Mouse (Mus musculus): ENCODE data around the gene Chst7.

The Chst7 gene

DNA sequence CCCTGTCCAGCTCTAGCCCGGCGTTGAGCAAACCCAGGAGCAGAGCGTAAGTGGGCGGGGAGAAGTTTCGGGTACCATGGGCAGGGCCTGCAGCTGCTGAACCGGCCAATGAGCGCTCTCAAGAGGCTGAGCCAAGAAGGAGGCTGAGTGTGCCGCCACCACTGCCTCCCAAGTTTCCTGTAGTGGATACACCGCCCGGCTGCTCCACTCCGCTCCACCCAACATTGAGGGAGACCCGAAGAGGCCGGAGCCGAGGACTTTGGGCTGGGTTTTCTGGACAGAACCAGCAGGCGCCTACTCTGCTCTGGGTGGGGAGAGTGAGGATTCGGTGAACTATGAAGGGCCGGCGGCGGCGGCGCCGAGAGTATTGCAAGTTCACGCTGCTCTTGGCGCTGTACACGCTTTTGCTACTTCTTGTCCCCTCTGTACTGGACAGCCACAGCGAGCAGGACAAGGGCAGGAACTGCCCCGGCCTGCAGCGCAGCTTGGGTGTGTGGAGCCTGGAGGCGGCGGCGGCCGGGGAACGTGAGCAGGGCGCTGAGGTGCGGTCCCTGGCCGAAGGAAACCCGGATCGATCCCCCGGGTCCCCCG lies at the start of gene Chst7:
Gene Chst7, plus strand, starts transcription at position 180 of the 591 bp plus-strand sequence.
- DNase-seq = peak; percentile 83

DNA sequence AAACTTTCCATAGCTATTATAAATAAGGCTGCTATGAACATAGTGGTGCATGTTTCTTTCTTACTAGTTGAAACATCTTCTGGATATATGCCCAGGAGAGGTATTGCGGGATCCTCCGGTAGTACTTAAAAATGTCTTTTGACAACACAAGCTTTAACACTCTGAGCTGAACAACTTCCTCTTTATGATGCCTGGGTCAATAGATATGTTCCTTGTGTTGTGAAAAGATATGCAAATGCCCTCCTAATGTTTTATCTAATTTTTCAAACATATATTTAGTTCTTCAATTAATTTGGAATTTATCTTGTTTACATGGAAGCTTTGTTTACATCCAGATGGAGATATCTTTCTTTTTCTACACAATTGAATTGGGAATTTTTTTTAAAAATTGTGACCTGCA lies 47.1 kb upstream of the Chst7 start:
- no peak for DNase-seq

DNA sequence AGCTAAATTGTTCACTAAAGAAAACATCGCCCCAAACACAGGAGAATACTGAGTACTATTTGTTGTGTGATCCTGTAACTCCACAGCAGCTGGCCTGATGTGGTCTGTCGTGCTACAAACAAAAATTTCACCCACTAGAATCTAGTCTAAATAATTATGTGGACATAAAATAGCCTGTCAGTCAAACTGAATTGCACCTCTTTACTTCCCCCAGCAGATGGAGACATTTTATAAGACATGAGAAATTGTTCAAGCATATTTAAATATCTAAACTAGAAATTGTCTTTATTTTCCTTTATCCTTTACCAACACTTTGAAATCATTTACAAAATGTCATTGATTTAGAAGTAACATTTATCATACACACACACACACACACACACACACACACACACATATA lies 38.4 kb upstream of the Chst7 start:
- no peak for DNase-seq

DNA sequence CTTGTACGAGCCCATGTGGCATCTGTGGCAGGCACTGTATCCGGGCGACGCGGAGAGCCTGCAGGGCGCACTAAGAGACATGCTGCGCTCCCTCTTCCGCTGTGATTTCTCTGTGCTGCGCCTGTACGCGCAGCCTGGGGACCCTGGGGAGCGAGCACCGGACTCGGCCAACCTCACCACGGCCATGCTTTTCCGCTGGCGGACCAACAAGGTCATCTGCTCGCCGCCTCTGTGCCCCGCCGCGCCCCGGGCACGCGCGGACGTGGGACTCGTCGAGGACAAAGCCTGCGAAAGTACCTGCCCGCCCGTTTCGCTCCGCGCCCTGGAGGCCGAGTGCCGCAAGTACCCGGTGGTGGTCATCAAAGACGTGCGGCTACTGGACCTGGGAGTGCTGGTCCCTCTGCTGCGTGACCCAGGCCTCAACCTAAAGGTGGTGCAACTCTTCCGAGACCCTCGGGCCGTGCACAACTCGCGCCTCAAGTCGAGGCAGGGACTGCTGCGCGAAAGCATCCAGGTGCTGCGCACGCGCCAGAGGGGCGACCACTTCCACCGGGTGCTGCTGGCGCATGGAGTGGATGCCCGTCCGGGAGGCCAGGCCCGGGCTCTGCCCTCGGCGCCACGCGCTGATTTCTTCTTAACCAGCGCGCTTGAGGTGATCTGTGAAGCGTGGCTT lies 872 bp downstream of the Chst7 start:
- peak; percentile 26 for DNase-seq

DNA sequence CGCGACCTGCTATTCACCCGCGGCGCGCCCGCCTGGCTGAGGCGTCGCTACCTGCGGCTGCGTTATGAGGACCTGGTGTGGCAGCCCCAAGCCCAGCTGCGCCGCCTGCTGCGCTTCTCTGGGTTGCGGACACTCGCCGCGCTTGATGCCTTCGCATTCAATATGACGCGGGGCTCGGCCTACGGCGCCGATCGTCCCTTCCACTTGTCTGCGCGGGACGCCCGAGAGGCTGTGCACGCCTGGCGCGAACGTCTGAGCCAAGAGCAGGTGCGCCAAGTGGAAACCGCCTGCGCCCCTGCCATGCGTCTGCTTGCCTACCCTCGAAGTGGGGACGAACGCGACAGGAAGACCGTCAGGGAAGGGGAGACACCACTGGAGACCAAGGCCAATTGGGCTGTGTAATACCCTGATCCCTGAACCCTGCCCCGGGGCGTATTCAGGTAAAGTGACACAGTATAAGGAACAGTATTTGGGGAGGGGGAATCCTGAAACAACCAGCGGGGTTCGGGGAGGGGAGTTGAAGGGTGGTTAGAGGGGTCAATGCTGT lies 1.5 kb downstream of the Chst7 start:
- DNase-seq = peak; percentile 32

DNA sequence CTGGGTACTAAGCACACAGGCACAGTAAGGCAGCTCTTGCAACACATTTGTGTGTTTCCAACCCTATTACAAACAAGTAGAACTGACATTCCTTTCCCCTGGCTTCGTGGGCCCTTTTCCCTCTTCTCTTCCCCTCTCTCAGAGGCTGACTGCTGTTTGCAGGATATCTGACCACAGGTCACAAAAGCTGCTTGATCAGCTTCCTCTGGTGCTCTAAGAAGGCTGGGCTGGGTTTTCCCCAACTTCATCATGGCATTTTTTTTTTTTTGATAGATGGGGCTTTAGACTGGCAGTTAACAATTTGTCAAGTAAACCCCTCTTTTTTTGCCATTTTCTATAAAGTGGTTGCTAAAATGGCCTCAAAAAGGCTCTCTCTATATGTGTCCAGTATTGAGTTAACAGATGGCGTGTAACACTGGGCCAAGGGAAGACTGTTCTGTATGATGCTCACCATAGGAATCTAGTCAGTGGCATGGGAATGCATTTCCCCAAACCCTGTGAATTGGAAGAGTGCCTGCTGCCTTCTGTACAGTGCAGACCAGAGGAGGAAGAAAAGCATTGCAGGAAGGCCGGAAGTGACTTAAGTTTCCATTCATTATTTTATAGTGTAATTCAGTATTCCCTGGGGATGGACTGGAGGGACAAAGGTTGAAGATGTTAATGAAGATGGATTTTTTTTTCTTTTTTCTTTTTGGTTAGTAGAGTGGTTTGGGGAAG lies 2.6 kb downstream of the Chst7 start:
- DNase-seq = peak; percentile 21

DNA sequence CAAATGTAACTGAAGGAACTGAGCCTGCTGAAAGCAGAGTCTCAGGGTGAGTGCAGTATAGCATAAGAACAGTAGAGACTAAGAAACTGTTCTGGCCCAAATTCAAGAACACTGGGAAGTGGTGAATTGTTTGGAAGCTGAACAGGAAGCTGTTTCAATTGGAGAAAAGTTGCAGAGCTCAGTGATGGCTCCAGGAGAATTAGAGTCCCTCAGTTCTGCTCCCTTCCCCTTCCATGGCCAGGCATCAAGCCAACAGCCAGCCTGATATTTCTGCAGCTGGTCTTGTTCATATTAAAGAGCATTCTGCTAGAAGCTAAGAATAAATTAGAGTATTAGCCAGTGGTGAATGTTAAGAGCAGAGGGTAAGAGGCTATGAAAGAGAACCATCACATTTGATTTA lies 7.3 kb downstream of the Chst7 start:
- DNase-seq = peak; percentile 76

DNA sequence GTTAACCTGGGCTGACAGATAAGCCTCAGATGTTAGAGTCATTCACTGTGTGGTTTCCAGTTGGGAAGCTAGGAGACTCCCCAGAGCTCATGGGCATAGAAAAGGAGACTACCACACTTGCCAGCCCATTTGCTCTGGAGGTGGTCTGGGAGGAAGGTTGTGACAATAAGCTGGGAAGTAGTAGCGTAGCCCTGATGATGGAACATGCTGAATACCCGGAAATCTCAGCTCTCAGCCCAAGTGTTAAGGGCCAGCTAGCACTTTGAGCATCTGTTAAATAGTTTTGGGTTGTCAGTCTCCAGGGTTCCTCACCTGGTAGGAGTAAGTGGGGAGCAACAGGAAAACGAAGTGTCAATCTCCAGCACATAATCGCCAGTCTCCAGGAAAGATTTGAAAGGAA lies 10.8 kb downstream of the Chst7 start:
- DNase-seq = no peak

DNA sequence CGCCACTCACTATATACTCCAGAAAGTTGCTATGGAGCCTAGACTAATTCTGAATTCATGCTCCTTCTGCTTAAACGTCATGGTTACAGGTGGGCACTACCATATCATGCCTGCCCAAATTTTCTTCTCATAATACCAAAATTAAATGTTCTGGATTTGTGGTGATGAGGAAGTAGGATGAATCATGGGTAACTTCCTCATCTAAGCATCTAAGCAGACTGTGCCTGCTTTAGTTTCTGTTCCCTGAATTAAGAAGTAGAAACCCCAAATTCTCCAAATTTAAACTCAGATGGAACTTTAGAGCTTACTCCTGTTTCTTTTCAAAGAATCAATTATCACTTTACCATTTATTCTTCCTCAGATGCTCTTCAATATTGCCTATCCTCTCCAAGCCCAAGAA lies 58.4 kb downstream of the Chst7 start:
- DNase-seq = no peak

DNA sequence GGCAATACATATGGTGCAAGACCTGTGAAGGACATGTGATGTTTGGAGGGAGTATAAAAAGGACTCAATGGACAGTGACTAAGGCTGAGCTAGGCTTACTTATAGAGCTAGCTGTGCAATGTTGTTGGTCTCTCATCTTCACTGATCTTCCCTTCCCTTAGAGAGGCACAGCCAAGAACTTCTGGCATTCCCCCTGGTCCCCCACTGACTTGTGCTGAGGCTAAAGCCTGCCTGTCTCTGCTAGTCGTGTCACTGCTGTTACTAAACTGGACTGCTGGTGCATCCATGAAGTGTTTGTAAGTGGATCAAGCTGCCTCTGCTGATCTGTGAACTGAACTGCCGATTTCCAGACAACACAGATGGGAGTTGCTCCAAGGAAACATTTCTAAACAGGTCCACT lies 66.1 kb downstream of the Chst7 start:
- DNase-seq = no peak

DNA sequence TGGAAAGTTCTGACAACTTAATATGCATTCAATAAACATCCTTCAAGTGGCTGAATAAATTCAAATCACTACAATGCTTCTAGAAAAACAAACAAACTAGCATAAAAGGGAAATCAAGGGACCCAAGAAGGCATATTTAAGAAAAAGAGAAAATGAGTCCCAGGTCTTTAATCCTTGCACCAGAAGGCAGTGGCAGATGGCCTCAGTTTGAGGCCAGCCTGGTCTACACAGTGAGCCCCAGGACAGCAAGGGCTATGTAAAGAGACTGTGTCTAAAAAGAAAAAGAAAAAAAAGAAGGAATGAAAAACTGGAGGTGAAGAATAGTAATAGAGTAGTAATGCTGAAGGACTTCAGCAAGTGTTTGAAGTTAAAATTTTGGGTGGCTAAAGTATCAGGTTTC lies 69.6 kb downstream of the Chst7 start:
- no peak for DNase-seq

DNA sequence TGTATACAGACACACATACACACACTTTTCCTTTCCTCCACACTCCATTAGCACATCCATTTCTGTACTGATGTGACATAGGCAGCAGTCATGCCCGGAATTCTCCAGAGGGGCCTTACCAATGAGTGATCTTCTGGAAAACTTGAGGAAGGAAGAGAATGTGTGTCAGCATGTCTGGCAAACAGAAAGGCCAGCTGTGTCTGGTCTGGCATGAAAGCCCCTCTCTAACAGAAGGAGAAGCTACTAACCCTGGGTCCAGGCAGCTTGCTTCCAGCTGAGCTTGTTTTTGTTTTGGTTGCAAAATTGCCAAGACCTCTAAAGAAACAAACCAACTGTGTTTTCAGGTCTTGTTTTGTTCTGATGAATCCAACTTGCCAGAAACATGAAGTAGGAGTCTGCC lies 70.1 kb downstream of the Chst7 start:
- peak; percentile 31 for DNase-seq
